Mouse (Mus musculus): ENCODE data around the gene Aadacl3. TPM values are rescaled to one million over a fixed set of nuclear protein-coding genes. Genes with fewer than 3 reads are reported as not detected.

Gene Aadacl3
- polyA plus RNA-seq, 1 experiment from 2014 or later, result not detected

Other genes starting within 250 kb of the Aadacl3 start
- gene Pramel5, start 183.3 kb downstream of the Aadacl3 start, polyA plus RNA-seq (2015; fragmentation: Nextera tagmentation; extraction: Ambion mirVana), result not detected in 2 replicates
- not detected in 2 replicates for gene Gm13128, start 133.5 kb downstream of the Aadacl3 start, polyA plus RNA-seq (2015; fragmentation: Nextera tagmentation; extraction: Ambion mirVana)
- not detected in 2 replicates for gene Gm13119, start 105.8 kb downstream of the Aadacl3 start, polyA plus RNA-seq (2015; fragmentation: Nextera tagmentation; extraction: Ambion mirVana)
- gene Pramef20, start 85.8 kb downstream of the Aadacl3 start, polyA plus RNA-seq (2015; fragmentation: Nextera tagmentation; extraction: Ambion mirVana), result not detected in 2 replicates
- not detected in 2 replicates for gene Pramef12, start 55.3 kb downstream of the Aadacl3 start, polyA plus RNA-seq (2015; fragmentation: Nextera tagmentation; extraction: Ambion mirVana)
- gene 1700012P22Rik, start 25.0 kb downstream of the Aadacl3 start, polyA plus RNA-seq (2015; fragmentation: Nextera tagmentation; extraction: Ambion mirVana), result 0.16 TPM in 1 of 2 replicates, not detected in the other
- gene Gm9944, start 10.4 kb downstream of the Aadacl3 start, polyA plus RNA-seq (2015; fragmentation: Nextera tagmentation; extraction: Ambion mirVana), result not detected in 2 replicates
- gene 9430007A20Rik, start 56.1 kb upstream of the Aadacl3 start, polyA plus RNA-seq (2015; fragmentation: Nextera tagmentation; extraction: Ambion mirVana), result not detected in 2 replicates
- not detected in 2 replicates for gene Gm13124, start 101.4 kb upstream of the Aadacl3 start, polyA plus RNA-seq (2015; fragmentation: Nextera tagmentation; extraction: Ambion mirVana)
- gene Aadacl4, start 150.0 kb upstream of the Aadacl3 start, polyA plus RNA-seq (2015; fragmentation: Nextera tagmentation; extraction: Ambion mirVana), result not detected in 2 replicates
- not detected in 2 replicates for gene Gm436, start 222.6 kb upstream of the Aadacl3 start, polyA plus RNA-seq (2015; fragmentation: Nextera tagmentation; extraction: Ambion mirVana)